32 mouse cellular contexts compared by ENCODE assay signal in the genomic region with DNA sequence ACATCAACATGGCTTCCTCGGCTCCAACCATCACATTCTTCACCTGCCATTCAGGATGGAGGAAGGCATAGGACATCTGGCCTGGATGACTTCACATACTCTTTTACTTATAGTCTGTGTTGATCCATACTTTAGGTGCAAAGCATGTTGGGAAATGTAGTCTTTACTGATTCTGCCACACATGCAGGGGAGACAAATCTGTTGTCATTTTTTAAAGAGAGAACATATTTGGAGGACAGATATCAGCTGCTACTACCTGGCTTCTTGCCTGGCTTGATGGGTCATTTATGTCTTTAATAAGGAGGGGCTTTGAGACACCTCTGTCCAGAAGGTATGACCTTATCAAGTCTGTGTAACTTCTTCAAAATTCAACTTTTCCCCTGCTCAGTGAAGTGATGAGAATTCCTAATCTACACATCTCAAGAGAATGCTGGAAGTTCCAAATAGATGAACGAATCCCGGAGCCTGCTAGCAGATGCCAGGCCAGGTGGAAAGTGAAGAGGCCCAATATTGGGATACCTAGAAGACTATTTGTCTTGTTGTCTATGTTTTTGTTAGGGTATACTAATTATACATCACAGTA.
"Had no signal": no experiment of that assay in that cellular context is flagged by ENCODE, and none has a peak within 500 bp of the region (broad histone marks: within the 10 kb centered on the region; RNA-seq: fewer than 3 reads in every experiment).

No protein-coding gene starts in this region.

- ATAC-seq: inflammation-experienced regulatory T-cells, adult 6 months; intestine, embryonic 15.5 days; intestine, embryonic 16.5 days; intestine, postnatal 0 days had no signal

- H3K27ac ChIP-seq: heart, embryonic 13.5 days; heart, embryonic 15.5 days; hindbrain, embryonic 12.5 days; hindbrain, embryonic 13.5 days; hindbrain, embryonic 14.5 days; hindbrain, embryonic 15.5 days; hindbrain, postnatal 0 days; intestine, embryonic 15.5 days; kidney, embryonic 15.5 days; kidney, postnatal 0 days; layer of hippocampus, adult 2 months; left cerebral cortex, adult 2 months had no signal

- H3K4me1 ChIP-seq: hindbrain, embryonic 13.5 days; hindbrain, embryonic 15.5 days had no signal

- H3K9me3 ChIP-seq: heart, embryonic 13.5 days; heart, embryonic 15.5 days; hindbrain, embryonic 10.5 days; hindbrain, embryonic 12.5 days; hindbrain, embryonic 13.5 days; hindbrain, embryonic 15.5 days; intestine, embryonic 15.5 days; kidney, embryonic 15.5 days had no signal

- DNase-seq: heart, postnatal 10 days; heart, postnatal 14 days; heart, postnatal 36 days; heart, postnatal 4 days; kidney, adult 11 months; kidney, adult 18-20 months; kidney, adult 2 months; kidney, adult 8-10 months; kidney, adult 9 months; kidney, postnatal 10 days; kidney, postnatal 14 days; kidney, postnatal 36 days; kidney, postnatal 4 days; layer of hippocampus, adult 9-11 months; layer of hippocampus, postnatal 36 days had no signal

- H3K27me3 ChIP-seq: heart, embryonic 13.5 days; heart, embryonic 15.5 days; hindbrain, embryonic 12.5 days; hindbrain, embryonic 13.5 days; hindbrain, embryonic 15.5 days; intestine, embryonic 15.5 days; kidney, embryonic 15.5 days had no signal

- H3K4me2 ChIP-seq: heart, embryonic 11.5 days; heart, embryonic 13.5 days; heart, embryonic 15.5 days; hindbrain, embryonic 12.5 days; hindbrain, embryonic 13.5 days; hindbrain, embryonic 14.5 days; hindbrain, embryonic 15.5 days; intestine, embryonic 15.5 days; kidney, embryonic 15.5 days had no signal

- H3K4me3 ChIP-seq: heart, embryonic 13.5 days; heart, embryonic 15.5 days; hindbrain, embryonic 10.5 days; hindbrain, embryonic 12.5 days; hindbrain, embryonic 13.5 days; hindbrain, embryonic 15.5 days; intestine, embryonic 15.5 days; kidney, embryonic 15.5 days; layer of hippocampus, adult 2 months; left cerebral cortex, adult 2 months had no signal

- H3K36me3 ChIP-seq: heart, embryonic 13.5 days; heart, embryonic 15.5 days; hindbrain, embryonic 10.5 days; hindbrain, embryonic 12.5 days; hindbrain, embryonic 13.5 days; hindbrain, embryonic 15.5 days; intestine, embryonic 15.5 days; kidney, embryonic 15.5 days had no signal

- H3K9ac ChIP-seq: heart, embryonic 13.5 days; heart, embryonic 15.5 days; hindbrain, embryonic 12.5 days; hindbrain, embryonic 13.5 days; hindbrain, embryonic 14.5 days; hindbrain, embryonic 15.5 days; intestine, embryonic 15.5 days; kidney, embryonic 15.5 days had no signal
